Mouse (Mus musculus) megakaryocyte, embryonic 14.5 days (primary cell): ENCODE data around the gene Abcd4. TPM values are rescaled to one million over a fixed set of nuclear protein-coding genes. Genes with fewer than 3 reads are reported as not detected.

Experiments
- H3K27me3 ChIP-seq: replicated peaks from 2 replicates; pipeline ENCODE3; 2012; ENCODE audit warnings: inconsistent platforms
- H3K36me3 ChIP-seq: replicated peaks from 2 replicates; pipeline ENCODE3; 2012; ENCODE audit warnings: low read length, inconsistent platforms, mixed read lengths
- H3K4me1 ChIP-seq: 2 replicates; pipeline ENCODE4 v1.6.1; 2012; ENCODE audit warnings: inconsistent platforms
- H3K4me3 ChIP-seq: replicated peaks from 2 replicates; pipeline ENCODE3; 2012; ENCODE audit warnings: moderate library complexity, mild to moderate bottlenecking, inconsistent platforms
- H3K9me3 ChIP-seq: 2 replicates; pipeline ENCODE4 v1.6.1; 2012; ENCODE audit warnings: inconsistent platforms
- FLI1 ChIP-seq: IDR thresholded peaks from 2 replicates; pipeline ENCODE4 v1.6.1; 2012; ENCODE audit warnings: low read length, inconsistent platforms, mixed read lengths
- GATA1 ChIP-seq: IDR thresholded peaks from 3 replicates; pipeline ENCODE4 v1.6.1; 2012; ENCODE audit warnings: mixed read lengths, low read length, inconsistent platforms, borderline replicate concordance
- polyA plus RNA-seq: library from polyadenylated mRNA; stranded (reverse); fragments of >175 nt; gene quantifications from 2 replicates; pipeline ENCODE4 v1.2.3, GENCODE M21; 2012; ENCODE audit warnings: low replicate concordance; ENCODE audit not compliant: insufficient read depth

Gene Abcd4
- polyA plus RNA-seq, 1 experiment: 1.2 TPM

- H3K9me3 ChIP-seq: peaks cover 5% of the 10 kb centered on the region
- H3K36me3 ChIP-seq: no peaks in the 10 kb centered on the region
- no peaks in the 10 kb centered on the region for H3K4me1 ChIP-seq
- TF ChIP-seq FLI1 (no peak), GATA1 (no peak)
- no peak overlapping the region for H3K4me3 ChIP-seq
- peaks cover 47% of the 10 kb centered on the region for H3K27me3 ChIP-seq
Measured at GRCm38 (mm10) chr12:84555218-84555617, 62.0 kb downstream of the Abcd4 start.

Other genes starting within 250 kb of the Abcd4 start
- gene Entpd5, start 208.4 kb downstream of the Abcd4 start, polyA plus RNA-seq: 0.83 and 1.0 TPM in 2 replicates
- 0.95 TPM in 1 of 2 replicates, not detected in the other for gene Bbof1, start 208.3 kb downstream of the Abcd4 start, polyA plus RNA-seq
- 1.7 and 24.6 TPM in 2 replicates for gene Rnf113a2, start 200.2 kb downstream of the Abcd4 start, polyA plus RNA-seq
- gene Aldh6a1, start 166.4 kb downstream of the Abcd4 start, polyA plus RNA-seq: 0.53 and 1.5 TPM in 2 replicates
- gene Lin52, start 166.0 kb downstream of the Abcd4 start, polyA plus RNA-seq: 0.60 TPM in 1 of 2 replicates, not detected in the other
- not detected in 2 replicates for gene Vsx2, start 47.7 kb downstream of the Abcd4 start, polyA plus RNA-seq
- not detected in 2 replicates for gene Vrtn, start 23.6 kb upstream of the Abcd4 start, polyA plus RNA-seq
- 0.66 TPM in 1 of 2 replicates, not detected in the other for gene Syndig1l, start 81.4 kb upstream of the Abcd4 start, polyA plus RNA-seq
- gene Npc2, start 155.7 kb upstream of the Abcd4 start, polyA plus RNA-seq: 34.2 and 286 TPM in 2 replicates
- 35.5 and 39.1 TPM in 2 replicates for gene Isca2, start 155.8 kb upstream of the Abcd4 start, polyA plus RNA-seq